Mouse (Mus musculus) Patski (cell line): Measurements from ENCODE around the gene Krtap4-2. TPM values are rescaled to one million over a fixed set of nuclear protein-coding genes. Genes with fewer than 3 reads are reported as not detected.
A peak's percentile ranks its signal among the peaks of the same experiment; 100 is the strongest.
"Not testable (repeated sequence)": the region's sequence is repeated elsewhere in the genome, so short reads cannot be mapped to it uniquely, and the experiment has no call there.

Experiments used
- ATAC-seq: fragments of 100-300 bp; one replicate; pipeline ENCODE4 v1.8.0; 2021
- CTCF ChIA-PET: fragments of 350-600 bp; sonication (Branson Sonifier 250); formaldehyde crosslinking; loops from one replicate; lab custom pipeline; 2022; ENCODE audit warnings: inconsistent platforms; lab: Charles Lee
- POLR2A ChIA-PET: fragments of 350-600 bp; sonication (Branson Sonifier 250); formaldehyde crosslinking; loops from one replicate; lab custom pipeline; 2022; ENCODE audit warnings: antibody characterized with exemption, inconsistent platforms; lab: Charles Lee
- DNase-seq: peaks from one replicate; pipeline ENCODE4 v3.0.0-alpha.2; 2011; ENCODE audit warnings: low read depth, low spot score
- H3K27me3 ChIP-seq: fragments of 371-371 bp; one replicate; pipeline ENCODE4 v1.5.1; 2021
- CTCF ChIP-seq: fragments of 100-300 bp; IDR thresholded peaks from one replicate; pipeline ENCODE4 v1.5.1; 2021
- in situ Hi-C: fragments of 300-500 bp; cut with MboI; formaldehyde crosslinking; loops from 3 replicates; pipeline ENCODE4 v1.11.1; 2018; ENCODE audit warnings: low pct_unique_long_range_greater_than_20kb, mixed read lengths
- polyA plus RNA-seq: library from polyadenylated mRNA; unstranded; gene quantifications from one replicate; pipeline ENCODE4 v1.2.3, GENCODE M21; 2021

The Krtap4-2 gene
- polyA plus RNA-seq: not detected

DNA sequence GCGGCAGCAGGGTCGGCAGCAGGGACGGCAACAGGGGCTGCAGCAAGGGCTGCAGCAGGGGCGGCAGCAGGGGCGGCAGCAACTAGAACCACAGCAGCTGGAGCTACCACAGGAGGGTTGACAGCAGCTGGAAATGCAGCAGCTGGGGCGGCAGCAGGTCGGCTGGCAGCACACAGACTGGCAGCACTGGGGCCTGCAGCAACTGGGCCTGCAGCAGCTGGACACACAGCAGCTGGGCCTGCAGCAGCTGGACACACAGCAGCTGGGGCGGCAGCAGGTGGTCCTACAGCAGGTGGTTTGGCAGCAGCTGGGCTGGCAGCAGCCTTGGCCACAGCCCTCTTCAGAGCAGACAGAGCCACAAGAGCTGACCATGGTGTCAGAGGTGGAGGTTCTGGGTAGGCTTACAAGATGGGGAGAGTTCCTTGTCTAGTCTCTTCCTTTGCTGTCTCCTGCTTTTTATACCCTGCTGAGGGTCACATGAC lies at the start of gene Krtap4-2:
TSS of gene Krtap4-2 (minus strand) at position 432 of the 482 bp plus-strand sequence.
- no peak for DNase-seq
- H3K27me3 ChIP-seq: no peaks in the 10 kb centered on the region
- ATAC-seq: no peak
- CTCF ChIA-PET: no interaction called here
- no peak for TF ChIP-seq CTCF
- POLR2A ChIA-PET: no interaction called here
- in situ Hi-C loops: no loop called here

GRCm38 (mm10) chr11:99683481-99683880 lies 48.6 kb upstream of the Krtap4-2 start:
- CTCF ChIA-PET: no interaction called here
- peaks cover 28% of the 10 kb centered on the region for H3K27me3 ChIP-seq
- POLR2A ChIA-PET: no interaction called here
- in situ Hi-C loops: no loop called here
- DNase-seq (no peak), ATAC-seq (no peak)
- no peak for TF ChIP-seq CTCF

DNA sequence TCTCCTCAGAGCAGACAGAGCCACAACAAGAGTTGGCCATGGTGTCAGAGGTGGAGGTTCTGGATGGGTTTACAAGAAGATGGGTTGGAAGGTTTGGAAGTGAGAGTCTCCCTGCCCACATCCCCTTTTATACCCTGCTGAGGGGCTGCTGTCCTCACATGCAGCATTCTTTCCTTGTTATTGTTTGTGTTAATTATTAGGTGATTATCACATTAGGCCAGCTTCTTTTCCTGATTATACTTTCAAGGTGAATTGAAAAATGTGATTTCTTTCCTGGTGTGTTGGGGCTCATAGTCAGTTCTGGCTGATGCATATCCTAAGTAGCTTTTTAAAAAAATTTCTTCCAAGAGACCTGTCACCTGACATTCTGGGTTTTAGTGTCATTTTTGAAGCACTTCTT lies 31.0 kb upstream of the Krtap4-2 start, which contains the start of gene Krtap4-6:
TSS of gene Krtap4-6 (minus strand) at position 101 of the 400 bp plus-strand sequence.
- H3K27me3 ChIP-seq: no peaks in the 10 kb centered on the region
- DNase-seq: no peak
- no peak for TF ChIP-seq CTCF
- in situ Hi-C loops: loop anchor here (25.0 kb wide), 1 partner anchor 804 kb away; the partner anchor contains the start of gene Wipf2
- no peak for ATAC-seq
- ChIA-PET CTCF (no interaction called here), POLR2A (no interaction called here)

DNA sequence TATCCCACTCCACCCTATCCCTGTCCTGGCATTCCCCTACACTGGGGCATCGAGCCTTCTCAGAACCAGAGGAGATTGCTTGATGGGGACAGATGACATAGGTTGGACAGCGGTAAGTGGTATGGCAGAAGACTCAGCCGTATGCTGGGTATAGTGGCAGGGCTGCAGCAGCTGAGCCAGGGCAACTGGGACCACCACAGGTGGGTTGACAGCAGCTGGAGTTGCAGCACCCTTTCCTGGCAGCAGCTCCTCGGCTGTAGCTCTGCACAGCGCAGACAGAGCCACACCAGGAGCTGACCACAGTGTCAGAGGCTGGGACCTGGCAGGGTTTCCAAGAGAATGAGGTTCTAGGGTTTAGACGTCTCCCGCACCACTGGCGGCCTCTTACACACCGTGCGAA lies 27.9 kb upstream of the Krtap4-2 start:
- no peak for DNase-seq
- no peak for TF ChIP-seq CTCF
- ATAC-seq: no peak
- POLR2A ChIA-PET: no interaction called here
- in situ Hi-C loops: loop anchor here (25.0 kb wide), 1 partner anchor 801 kb away; the partner anchor contains the start of gene Wipf2
- H3K27me3 ChIP-seq: no peaks in the 10 kb centered on the region
- CTCF ChIA-PET: no interaction called here

- in situ Hi-C loops: loop anchor here (25.0 kb wide), 1 partner anchor 797 kb away; the partner anchor contains the start of gene Wipf2
- no peaks in the 10 kb centered on the region for H3K27me3 ChIP-seq
- POLR2A ChIA-PET: no interaction called here
- TF ChIP-seq CTCF: no peak
- ATAC-seq (peak; percentile 98), DNase-seq (peak; percentile 67)
- CTCF ChIA-PET: no interaction called here
These were observed 24.4 kb upstream of the Krtap4-2 start for GRCm38 (mm10) chr11:99659256-99659655.

DNA sequence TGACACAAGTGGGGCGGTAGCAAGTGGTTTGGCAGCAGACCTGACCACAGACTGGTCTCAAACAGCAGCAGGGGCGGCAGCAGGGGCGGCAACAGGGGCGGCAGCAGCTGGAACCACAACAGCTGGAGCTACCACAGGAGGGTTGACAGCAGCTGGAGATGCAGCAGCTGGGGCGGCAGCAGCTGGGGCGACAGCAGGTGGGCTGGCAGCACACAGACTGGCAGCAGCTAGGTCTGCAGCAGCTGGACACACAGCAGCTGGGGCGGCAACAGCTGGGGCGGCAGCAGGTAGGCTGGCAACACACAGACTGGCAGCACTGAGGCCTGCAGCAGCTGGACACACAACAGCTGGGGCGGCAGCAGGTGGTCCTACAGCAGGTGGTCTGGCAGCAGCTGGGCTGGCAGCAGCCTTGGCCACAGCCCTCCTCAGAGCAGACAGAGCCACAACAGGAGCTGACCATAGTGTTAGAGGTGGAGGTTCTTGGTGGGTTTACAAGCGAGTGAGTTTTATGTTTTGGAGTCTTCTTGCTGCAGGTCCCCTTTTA lies 23.7 kb upstream of the Krtap4-2 start, which contains the start of gene Gm11563:
TSS of gene Gm11563 (minus strand) at position 494 of the 544 bp plus-strand sequence.
- not testable (repeated sequence) for ATAC-seq
- CTCF ChIA-PET: interaction anchor here (1.1 kb wide), 1 partner anchor 14 kb away, joined by 3 read pairs; no protein-coding TSS in a partner anchor
- in situ Hi-C loops: loop anchor here (25.0 kb wide), 1 partner anchor 796 kb away; the partner anchor contains the start of gene Wipf2

DNA sequence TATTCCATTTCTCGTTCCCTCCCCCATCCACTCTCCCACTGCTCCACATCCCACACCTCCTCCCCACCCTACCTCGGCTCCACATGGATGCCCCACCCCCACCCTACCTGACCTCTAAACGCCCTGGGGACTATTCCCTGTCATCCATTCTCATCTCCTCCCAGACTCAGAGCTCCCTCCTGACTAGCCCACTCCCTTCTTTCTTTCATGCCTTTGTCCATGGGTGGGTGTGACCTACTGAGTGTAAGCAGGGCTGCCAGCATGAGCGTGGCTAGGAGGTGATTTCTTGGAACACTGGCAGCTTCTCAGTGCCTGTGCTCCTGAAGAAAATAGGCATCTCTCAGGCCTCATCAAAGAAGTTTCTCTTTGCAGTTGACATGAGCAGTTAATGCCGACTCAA lies 22.2 kb upstream of the Krtap4-2 start:
- in situ Hi-C loops: loop anchor here (25.0 kb wide), 1 partner anchor 795 kb away; the partner anchor contains the start of gene Wipf2
- POLR2A ChIA-PET: no interaction called here
- CTCF ChIA-PET: no interaction called here
- TF ChIP-seq CTCF: no peak
- DNase-seq (no peak), ATAC-seq (no peak)
- no peaks in the 10 kb centered on the region for H3K27me3 ChIP-seq

More for the DNA sequence above, 23.7 kb upstream of the Krtap4-2 start, which contains the start of gene Gm11563:
- POLR2A ChIA-PET, H3K27me3 ChIP-seq, DNase-seq: not testable (repeated sequence)

DNA sequence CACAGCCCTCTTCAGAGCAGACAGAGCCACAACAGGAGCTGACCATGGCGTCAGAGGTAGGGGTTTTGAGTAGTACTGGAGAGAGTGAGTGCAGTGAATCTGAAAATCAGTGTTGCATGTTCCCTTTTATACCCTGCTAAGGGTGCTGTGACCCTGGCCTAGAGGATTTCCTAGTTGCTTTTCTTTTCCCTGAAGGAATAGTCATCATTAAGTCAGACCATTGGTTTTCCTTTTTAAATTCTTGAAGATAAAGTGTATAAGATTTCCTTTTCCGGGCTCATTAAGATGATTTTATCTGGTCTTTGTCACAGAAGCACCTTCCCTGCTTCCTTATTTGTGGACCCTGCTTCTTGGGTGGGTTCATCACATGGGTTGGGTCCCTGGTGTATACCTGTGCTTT lies 15.3 kb upstream of the Krtap4-2 start, which contains the start of gene Gm11555:
TSS of gene Gm11555 (minus strand) at position 101 of the 400 bp plus-strand sequence.
- TF ChIP-seq CTCF: no peak
- DNase-seq: no peak
- CTCF ChIA-PET: no interaction called here

DNA sequence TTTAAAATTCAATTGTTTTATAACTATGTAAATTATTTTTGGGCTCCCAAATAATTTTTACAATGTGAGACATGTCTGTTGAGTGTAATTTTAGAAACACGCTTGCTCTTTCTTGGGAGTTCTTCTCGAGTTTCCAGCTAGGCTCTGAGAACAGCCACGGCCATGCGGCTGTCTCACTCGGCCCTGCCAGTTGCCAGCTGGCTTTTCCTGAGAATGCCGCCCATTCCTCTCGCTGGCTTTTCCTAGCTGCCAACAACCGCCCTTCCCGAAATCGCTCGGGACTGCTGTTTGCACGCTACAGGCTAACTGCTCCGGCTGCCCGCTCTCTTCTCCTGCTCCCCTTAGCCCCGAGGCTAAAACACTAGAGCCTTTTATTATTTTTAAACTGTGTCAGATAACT lies 11.6 kb upstream of the Krtap4-2 start:
- CTCF ChIA-PET: no interaction called here
- TF ChIP-seq CTCF: no peak
- no peaks in the 10 kb centered on the region for H3K27me3 ChIP-seq
- DNase-seq (no peak), ATAC-seq (no peak)
- in situ Hi-C loops: no loop called here
- POLR2A ChIA-PET: no interaction called here

More for the DNA sequence above, 15.3 kb upstream of the Krtap4-2 start, which contains the start of gene Gm11555:
- H3K27me3 ChIP-seq: no peaks in the 10 kb centered on the region
- in situ Hi-C loops: loop anchor here (25.0 kb wide), 1 partner anchor 788 kb away; the partner anchor contains the start of gene Wipf2
- no peak for ATAC-seq
- POLR2A ChIA-PET: no interaction called here

DNA sequence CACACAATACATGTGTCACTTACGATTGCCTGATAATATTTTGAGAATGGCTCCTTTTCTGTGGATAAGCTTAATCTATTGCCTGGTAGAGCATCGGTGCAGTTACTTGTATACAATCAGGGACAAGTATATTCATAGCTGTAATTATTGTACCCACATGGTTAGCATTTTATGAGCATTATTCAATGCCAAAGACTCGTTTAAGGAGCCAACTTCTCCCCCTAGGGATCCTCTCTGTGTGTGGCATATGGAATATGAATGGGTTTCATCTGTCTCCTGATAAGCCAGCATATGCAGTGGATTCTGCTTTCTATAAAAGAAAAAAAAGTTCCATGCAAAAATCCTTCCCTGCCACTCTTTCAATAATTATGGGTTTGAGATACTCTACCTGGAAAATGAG lies 9.5 kb upstream of the Krtap4-2 start:
- no peak for TF ChIP-seq CTCF
- DNase-seq (no peak), ATAC-seq (no peak)
- no peaks in the 10 kb centered on the region for H3K27me3 ChIP-seq
- CTCF ChIA-PET: interaction anchor here (1.1 kb wide), 1 partner anchor 14 kb away, joined by 3 read pairs; no protein-coding TSS in a partner anchor
- POLR2A ChIA-PET: no interaction called here
- in situ Hi-C loops: no loop called here

GRCm38 (mm10) chr11:99643635-99644139 lies 8.8 kb upstream of the Krtap4-2 start, which contains the start of gene Krtap4-7:
Gene Krtap4-7 (minus strand): TSS chr11:99644089.
- CTCF ChIA-PET: interaction anchor here (1.1 kb wide), 1 partner anchor 14 kb away, joined by 3 read pairs; no protein-coding TSS in a partner anchor
- POLR2A ChIA-PET, DNase-seq, in situ Hi-C loops, H3K27me3 ChIP-seq, ATAC-seq: not testable (repeated sequence)
